Mouse (Mus musculus) embryonic facial prominence, embryonic 14.5 days (tissue): Measurements from ENCODE around the gene Ndrg4. TPM values are rescaled to one million over a fixed set of nuclear protein-coding genes. Genes with fewer than 3 reads are reported as not detected.

Experiments used
- ATAC-seq: fragments of 200-750 bp; cut with Nextera tagmentation; 2 replicates; pipeline ENCODE4 v1.8.0; 2017; ENCODE audit warnings: low read depth, moderate number of reproducible peaks, moderate TSS enrichment
- DNase-seq: peaks from one replicate; pipeline ENCODE4 v3.0.0-alpha.2; 2015; ENCODE audit warnings: low spot score
- H3K27ac ChIP-seq: fragments of 300-500 bp; sonication (generic); replicated peaks from 2 replicates; pipeline ENCODE4 v1.5.1; 2014; ENCODE audit warnings: low read depth, mild to moderate bottlenecking, low read length, moderate library complexity
- H3K27me3 ChIP-seq: fragments of 300-500 bp; sonication (generic); replicated peaks from 2 replicates; pipeline ENCODE4 v1.6.1; 2014; ENCODE audit warnings: low read length; ENCODE audit not compliant: control insufficient read depth, insufficient read depth
- H3K36me3 ChIP-seq: fragments of 300-500 bp; sonication (generic); 2 replicates; pipeline ENCODE4 v1.6.1; 2014; ENCODE audit warnings: low read length, mixed read lengths; ENCODE audit not compliant: control insufficient read depth, insufficient read depth
- H3K4me1 ChIP-seq: fragments of 300-500 bp; sonication (generic); 2 replicates; pipeline ENCODE4 v1.6.1; 2014; ENCODE audit warnings: antibody characterized with exemption, low read length; ENCODE audit not compliant: control insufficient read depth, insufficient read depth
- H3K4me2 ChIP-seq: fragments of 300-500 bp; sonication (generic); 2 replicates; pipeline ENCODE4 v1.6.1; 2014; ENCODE audit warnings: low read depth, mild to moderate bottlenecking, low read length, moderate library complexity, mixed read lengths
- H3K4me3 ChIP-seq: fragments of 300-500 bp; sonication (generic); 2 replicates; pipeline ENCODE4 v1.5.1; 2014; ENCODE audit warnings: low read depth, mild to moderate bottlenecking, low read length
- H3K9ac ChIP-seq: fragments of 300-500 bp; sonication (generic); 2 replicates; pipeline ENCODE4 v1.6.1; 2014; ENCODE audit warnings: low read depth, mild to moderate bottlenecking, low read length, moderate library complexity, mixed read lengths
- H3K9me3 ChIP-seq: fragments of 300-500 bp; sonication (generic); 2 replicates; pipeline ENCODE4 v1.6.1; 2016; ENCODE audit warnings: low read length; ENCODE audit not compliant: control insufficient read depth
- WGBS: fragments of 180-500 bp; shearing (Covaris S2); extraction: QIAGEN DNeasy Blood & Tissue Kit; methylation state at CpG from one replicate; pipeline ENCODE4 v1.1.7; 2014; 5-methylcytosine and 5-hydroxymethylcytosine counted together
- polyA plus RNA-seq: library from polyadenylated mRNA; unstranded; fragments of >200 nt; fragmentation: Nextera tagmentation; extraction: Ambion mirVana; gene quantifications from 2 replicates; pipeline ENCODE4 v1.2.1, GENCODE M21; 2014

Gene Ndrg4
- polyA plus RNA-seq, 1 experiment from 2014 or later: 53.4 TPM

GRCm38 (mm10) chr8:95668163-95668958 is 8.4 kb upstream of the Ndrg4 start:
- no peak overlapping the region for H3K4me2 ChIP-seq
- WGBS: 52% methylated on average over 8 of the region's 8 CpGs
- 0 out of 2 replicates have a peak, but pooled peaks cover under 1% of the 10 kb centered on the region for H3K27me3 ChIP-seq
- no peaks in the 10 kb centered on the region for H3K36me3 ChIP-seq
- no peak for DNase-seq
- H3K27ac ChIP-seq: no peak overlapping the region
- no peaks in the 10 kb centered on the region for H3K9me3 ChIP-seq
- no peak overlapping the region for H3K9ac ChIP-seq
- no peak; the same call in 1 of the 2 replicates for ATAC-seq
- no peaks in the 10 kb centered on the region for H3K4me1 ChIP-seq
- H3K4me3 ChIP-seq: no peak overlapping the region

- no peak overlapping the region for H3K4me2 ChIP-seq
- 0 out of 2 replicates have a peak, but pooled peaks cover 10% of the 10 kb centered on the region for H3K27me3 ChIP-seq
- ATAC-seq (no peak), DNase-seq (no peak)
- H3K36me3 ChIP-seq: no peaks in the 10 kb centered on the region
- H3K27ac ChIP-seq: no peak overlapping the region
- 79% methylated on average over 2 of the region's 2 CpGs for WGBS
- H3K9ac ChIP-seq: no peak overlapping the region
- no peak overlapping the region for H3K4me3 ChIP-seq
- H3K9me3 ChIP-seq: no peaks in the 10 kb centered on the region
- no peaks in the 10 kb centered on the region for H3K4me1 ChIP-seq
Observed at GRCm38 (mm10) chr8:95669967-95670366, 6.8 kb upstream of the Ndrg4 start.

GRCm38 (mm10) chr8:95671861-95672260 is 4.9 kb upstream of the Ndrg4 start:
- no peak for DNase-seq
- Histone ChIP-seq H3K36me3 (no peaks in the 10 kb centered on the region), H3K9ac (no peak overlapping the region)

GRCm38 (mm10) chr8:95672811-95673210 is 4.0 kb upstream of the Ndrg4 start:
- Histone ChIP-seq H3K4me3 (no peak overlapping the region), H3K27ac (no peak overlapping the region), H3K4me2 (no peak overlapping the region), H3K4me1 (no peaks in the 10 kb centered on the region), H3K27me3 (peaks cover 37% of the 10 kb centered on the region), H3K36me3 (no peaks in the 10 kb centered on the region), H3K9ac (no peak overlapping the region), H3K9me3 (no peaks in the 10 kb centered on the region)
- ATAC-seq: no peak
- 74% methylated on average over 5 of the region's 5 CpGs for WGBS
- no peak for DNase-seq

More at GRCm38 (mm10) chr8:95671861-95672260, 4.9 kb upstream of the Ndrg4 start:
- Histone ChIP-seq H3K4me2 (no peak overlapping the region), H3K27ac (no peak overlapping the region), H3K4me3 (no peak overlapping the region), H3K9me3 (no peaks in the 10 kb centered on the region), H3K27me3 (peaks cover 27% of the 10 kb centered on the region), H3K4me1 (no peaks in the 10 kb centered on the region)
- 78% methylated on average over 6 of the region's 6 CpGs for WGBS
- ATAC-seq: no peak

GRCm38 (mm10) chr8:95677591-95678023 is 827 bp downstream of the Ndrg4 start:
- H3K4me2 ChIP-seq: peak overlapping the region; percentile 95
- no peaks in the 10 kb centered on the region for H3K9me3 ChIP-seq
- 3% methylated on average over 6 of the region's 48 CpGs for WGBS
- H3K4me3 ChIP-seq: peak overlapping the region; percentile 57
- H3K27me3 ChIP-seq: peaks cover 61% of the 10 kb centered on the region
- H3K9ac ChIP-seq: peak overlapping the region; percentile 57
- no peak for DNase-seq
- H3K27ac ChIP-seq: no peak overlapping the region
- peak; percentile 42 for ATAC-seq
- H3K4me1 ChIP-seq: no peaks in the 10 kb centered on the region
- no peaks in the 10 kb centered on the region for H3K36me3 ChIP-seq

GRCm38 (mm10) chr8:95678024-95678611 is 1.3 kb downstream of the Ndrg4 start:
- Histone ChIP-seq H3K27me3 (peaks cover 61% of the 10 kb centered on the region), H3K27ac (no peak overlapping the region), H3K9ac (peak overlapping the region; percentile 57), H3K4me3 (peak overlapping the region; percentile 57), H3K36me3 (no peaks in the 10 kb centered on the region), H3K9me3 (no peaks in the 10 kb centered on the region), H3K4me1 (no peaks in the 10 kb centered on the region), H3K4me2 (peak overlapping the region; percentile 95)
- no peak for DNase-seq
- under 1% methylated on average over 38 of the region's 70 CpGs for WGBS
- ATAC-seq: peak; percentile 47

GRCm38 (mm10) chr8:95688073-95688672 is 11.4 kb downstream of the Ndrg4 start:
- no peak overlapping the region for H3K27ac ChIP-seq
- DNase-seq (no peak), ATAC-seq (peak; percentile 56; the same call in 1 of the 2 replicates)
- H3K9me3 ChIP-seq: no peaks in the 10 kb centered on the region
- no peaks in the 10 kb centered on the region for H3K4me1 ChIP-seq
- peaks cover 5% of the 10 kb centered on the region; the same call in 1 of the 2 replicates for H3K27me3 ChIP-seq
- H3K4me2 ChIP-seq: no peak overlapping the region
- WGBS: 63% methylated on average over 10 of the region's 10 CpGs
- H3K4me3 ChIP-seq: no peak overlapping the region
- H3K36me3 ChIP-seq: no peaks in the 10 kb centered on the region
- H3K9ac ChIP-seq: no peak overlapping the region

GRCm38 (mm10) chr8:95690929-95691541 is 14.3 kb downstream of the Ndrg4 start:
- no peak overlapping the region for H3K4me2 ChIP-seq
- no peak overlapping the region for H3K27ac ChIP-seq
- no peak overlapping the region for H3K9ac ChIP-seq
- H3K4me3 ChIP-seq: no peak overlapping the region
- DNase-seq: no peak
- H3K27me3 ChIP-seq: peaks cover 22% of the 10 kb centered on the region
- H3K36me3 ChIP-seq: no peaks in the 10 kb centered on the region
- H3K9me3 ChIP-seq: no peaks in the 10 kb centered on the region
- no peak for ATAC-seq
- no peaks in the 10 kb centered on the region for H3K4me1 ChIP-seq
- WGBS: 73% methylated on average over 13 of the region's 13 CpGs
